Mouse (Mus musculus) embryonic fibroblast, embryonic 13.5 days (primary cell): Measurements from ENCODE around the gene Rtbdn.

Experiments
- CTCF ChIP-seq: IDR thresholded peaks from 2 replicates; pipeline ENCODE4 v1.5.1; 2011; ENCODE audit warnings: mild to moderate bottlenecking, control low read depth, low read length, moderate library complexity, borderline replicate concordance; ENCODE audit not compliant: insufficient read depth
- POLR2A ChIP-seq: IDR thresholded peaks from 2 replicates; pipeline ENCODE4 v1.6.1; 2011; ENCODE audit warnings: low read depth, mild to moderate bottlenecking, control low read depth, low read length, moderate library complexity

GRCm38 (mm10) chr8:84907037-84907436, 39.8 kb upstream of the Rtbdn start:
- TF ChIP-seq CTCF (no peak), POLR2A (no peak)
